Mouse (Mus musculus): ENCODE measurements around the gene Fosl1. TPM values are rescaled to one million over a fixed set of nuclear protein-coding genes. Genes with fewer than 3 reads are reported as not detected.
"Not testable (repeated sequence)": the region's sequence is repeated elsewhere in the genome, so short reads cannot be mapped to it uniquely, and the experiment has no call there.

The Fosl1 gene
- 0.42 TPM in 1 of 2 replicates, not detected in the other for total RNA-seq (2015; ENCODE audit: low replicate concordance)
- total RNA-seq (2017; ENCODE audit: low replicate concordance): not detected in 2 replicates

GRCm38 (mm10) chr19:5447515-5448353, at the start of gene Fosl1:
Fosl1 (plus strand) TSS chr19:5447547.
- peak; percentile 47; the same call in 1 of the 2 replicates for ATAC-seq (replicated peaks; ENCODE audit: low FRiP score, poor library complexity, severe bottlenecking)

- ATAC-seq (replicated peaks; ENCODE audit: low FRiP score, poor library complexity, severe bottlenecking): not testable (repeated sequence)
These were observed 46.3 kb upstream of the Fosl1 start for GRCm38 (mm10) chr19:5401073-5401472.

- ATAC-seq (replicated peaks; ENCODE audit: low FRiP score, poor library complexity, severe bottlenecking): no peak
These were observed 45.1 kb upstream of the Fosl1 start, which contains the start of gene Tsga10ip for GRCm38 (mm10) chr19:5402293-5402692. Tsga10ip (minus strand) TSS chr19:5402526.

GRCm38 (mm10) chr19:5405924-5406323, 41.4 kb upstream of the Fosl1 start:
- peak; percentile 65 for ATAC-seq (replicated peaks; ENCODE audit: low FRiP score, poor library complexity, severe bottlenecking)

- ATAC-seq (replicated peaks; ENCODE audit: low FRiP score, poor library complexity, severe bottlenecking): peak; percentile 60
These were observed 40.7 kb upstream of the Fosl1 start for GRCm38 (mm10) chr19:5406531-5407126.

GRCm38 (mm10) chr19:5407133-5407532, 40.2 kb upstream of the Fosl1 start:
- ATAC-seq (replicated peaks; ENCODE audit: low FRiP score, poor library complexity, severe bottlenecking): peak; percentile 84

- no peak for ATAC-seq (replicated peaks; ENCODE audit: low FRiP score, poor library complexity, severe bottlenecking)
These were observed 39.0 kb upstream of the Fosl1 start for GRCm38 (mm10) chr19:5408057-5409001.

- no peak for ATAC-seq (replicated peaks; ENCODE audit: low FRiP score, poor library complexity, severe bottlenecking)
These were observed 38.3 kb upstream of the Fosl1 start for GRCm38 (mm10) chr19:5409068-5409467.

GRCm38 (mm10) chr19:5410641-5411040, 36.7 kb upstream of the Fosl1 start:
- ATAC-seq (replicated peaks; ENCODE audit: low FRiP score, poor library complexity, severe bottlenecking): no peak

GRCm38 (mm10) chr19:5411961-5412360, 35.4 kb upstream of the Fosl1 start:
- no peak for ATAC-seq (replicated peaks; ENCODE audit: low FRiP score, poor library complexity, severe bottlenecking)

- no peak for ATAC-seq (replicated peaks; ENCODE audit: low FRiP score, poor library complexity, severe bottlenecking)
These were observed 33.5 kb upstream of the Fosl1 start for GRCm38 (mm10) chr19:5413840-5414239.

GRCm38 (mm10) chr19:5414534-5414957, 32.8 kb upstream of the Fosl1 start:
- ATAC-seq (replicated peaks; ENCODE audit: low FRiP score, poor library complexity, severe bottlenecking): no peak

- no peak for ATAC-seq (replicated peaks; ENCODE audit: low FRiP score, poor library complexity, severe bottlenecking)
These were observed 28.4 kb upstream of the Fosl1 start for GRCm38 (mm10) chr19:5418750-5419466.

GRCm38 (mm10) chr19:5419630-5420029, 27.7 kb upstream of the Fosl1 start:
- no peak for ATAC-seq (replicated peaks; ENCODE audit: low FRiP score, poor library complexity, severe bottlenecking)

- ATAC-seq (replicated peaks; ENCODE audit: low FRiP score, poor library complexity, severe bottlenecking): no peak
These were observed 26.8 kb upstream of the Fosl1 start for GRCm38 (mm10) chr19:5420579-5420978.

- no peak for ATAC-seq (replicated peaks; ENCODE audit: low FRiP score, poor library complexity, severe bottlenecking)
These were observed 25.6 kb upstream of the Fosl1 start for GRCm38 (mm10) chr19:5421784-5422183.

- ATAC-seq (replicated peaks; ENCODE audit: low FRiP score, poor library complexity, severe bottlenecking): no peak
These were observed 25.1 kb upstream of the Fosl1 start for GRCm38 (mm10) chr19:5422267-5422666.

- no peak for ATAC-seq (replicated peaks; ENCODE audit: low FRiP score, poor library complexity, severe bottlenecking)
These were observed 24.4 kb upstream of the Fosl1 start for GRCm38 (mm10) chr19:5422895-5423443.

- ATAC-seq (replicated peaks; ENCODE audit: low FRiP score, poor library complexity, severe bottlenecking): no peak
These were observed 23.8 kb upstream of the Fosl1 start for GRCm38 (mm10) chr19:5423561-5423960.

Measured in erythroblast, adult 5-6 weeks (primary cell).